Mouse (Mus musculus): ENCODE data around the gene Psap. TPM values are rescaled to one million over a fixed set of nuclear protein-coding genes. Genes with fewer than 3 reads are reported as not detected.
"Not testable (repeated sequence)": the region's sequence is repeated elsewhere in the genome, so short reads cannot be mapped to it uniquely, and the experiment has no call there.

The Psap gene
- polyA plus RNA-seq, 1 experiment: 665 TPM

GRCm38 (mm10) chr10:60245041-60245440, 32.4 kb upstream of the Psap start:
- Histone ChIP-seq H3K4me1 (ENCODE audit: control insufficient read depth, insufficient read depth, low read length) (no peaks in the 10 kb centered on the region), H3K4me3 (ENCODE audit: insufficient read depth, low read length) (no peak overlapping the region), H3K27ac (ENCODE audit: insufficient read depth, low read length) (no peak overlapping the region)
- TF ChIP-seq POLR2A (IDR thresholded peaks at IDR 0.05; ENCODE audit: low read depth, low read length) (no peak), CTCF (IDR thresholded peaks at IDR 0.05; ENCODE audit: borderline replicate concordance, insufficient read depth, low read length) (peak; percentile 89)

- no peak overlapping the region for H3K4me3 ChIP-seq (ENCODE audit: insufficient read depth, low read length)
- no peak overlapping the region for H3K27ac ChIP-seq (ENCODE audit: insufficient read depth, low read length)
- no peaks in the 10 kb centered on the region for H3K4me1 ChIP-seq (ENCODE audit: control insufficient read depth, insufficient read depth, low read length)
- TF ChIP-seq POLR2A (IDR thresholded peaks at IDR 0.05; ENCODE audit: low read depth, low read length): no peak
- no peak for TF ChIP-seq CTCF (IDR thresholded peaks at IDR 0.05; ENCODE audit: borderline replicate concordance, insufficient read depth, low read length)
Measured at GRCm38 (mm10) chr10:60245635-60246034, 31.8 kb upstream of the Psap start.

- Histone ChIP-seq H3K27ac (ENCODE audit: insufficient read depth, low read length) (no peak overlapping the region), H3K4me3 (ENCODE audit: insufficient read depth, low read length) (no peak overlapping the region), H3K4me1 (ENCODE audit: control insufficient read depth, insufficient read depth, low read length) (no peaks in the 10 kb centered on the region)
- TF ChIP-seq CTCF (IDR thresholded peaks at IDR 0.05; ENCODE audit: borderline replicate concordance, insufficient read depth, low read length) (no peak), POLR2A (IDR thresholded peaks at IDR 0.05; ENCODE audit: low read depth, low read length) (no peak)
Measured at GRCm38 (mm10) chr10:60246519-60246918, 30.9 kb upstream of the Psap start.

GRCm38 (mm10) chr10:60248345-60248744, 29.1 kb upstream of the Psap start:
- not testable (repeated sequence) for H3K27ac ChIP-seq (ENCODE audit: insufficient read depth, low read length); H3K4me1 ChIP-seq (ENCODE audit: control insufficient read depth, insufficient read depth, low read length); H3K4me3 ChIP-seq (ENCODE audit: insufficient read depth, low read length)

GRCm38 (mm10) chr10:60250426-60250965, 26.9 kb upstream of the Psap start:
- no peak overlapping the region for H3K27ac ChIP-seq (ENCODE audit: insufficient read depth, low read length)
- H3K4me3 ChIP-seq (ENCODE audit: insufficient read depth, low read length): no peak overlapping the region
- H3K4me1 ChIP-seq (ENCODE audit: control insufficient read depth, insufficient read depth, low read length): no peaks in the 10 kb centered on the region
- no peak for TF ChIP-seq POLR2A (IDR thresholded peaks at IDR 0.05; ENCODE audit: low read depth, low read length)
- no peak for TF ChIP-seq CTCF (IDR thresholded peaks at IDR 0.05; ENCODE audit: borderline replicate concordance, insufficient read depth, low read length)

GRCm38 (mm10) chr10:60252187-60252586, 25.2 kb upstream of the Psap start:
- H3K27ac ChIP-seq (ENCODE audit: insufficient read depth, low read length): no peak overlapping the region
- H3K4me1 ChIP-seq (ENCODE audit: control insufficient read depth, insufficient read depth, low read length): no peaks in the 10 kb centered on the region
- no peak overlapping the region for H3K4me3 ChIP-seq (ENCODE audit: insufficient read depth, low read length)
- no peak for TF ChIP-seq CTCF (IDR thresholded peaks at IDR 0.05; ENCODE audit: borderline replicate concordance, insufficient read depth, low read length)
- no peak for TF ChIP-seq POLR2A (IDR thresholded peaks at IDR 0.05; ENCODE audit: low read depth, low read length)

- Histone ChIP-seq H3K27ac (ENCODE audit: insufficient read depth, low read length) (no peak overlapping the region), H3K4me3 (ENCODE audit: insufficient read depth, low read length) (no peak overlapping the region), H3K4me1 (ENCODE audit: control insufficient read depth, insufficient read depth, low read length) (no peaks in the 10 kb centered on the region)
- TF ChIP-seq CTCF (IDR thresholded peaks at IDR 0.05; ENCODE audit: borderline replicate concordance, insufficient read depth, low read length): no peak
- no peak for TF ChIP-seq POLR2A (IDR thresholded peaks at IDR 0.05; ENCODE audit: low read depth, low read length)
Measured at GRCm38 (mm10) chr10:60252606-60253005, 24.8 kb upstream of the Psap start.

- TF ChIP-seq POLR2A (IDR thresholded peaks at IDR 0.05; ENCODE audit: low read depth, low read length): no peak
- TF ChIP-seq CTCF (IDR thresholded peaks at IDR 0.05; ENCODE audit: borderline replicate concordance, insufficient read depth, low read length): no peak
- H3K27ac ChIP-seq (ENCODE audit: insufficient read depth, low read length): no peak overlapping the region
- H3K4me1 ChIP-seq (ENCODE audit: control insufficient read depth, insufficient read depth, low read length): no peaks in the 10 kb centered on the region
- H3K4me3 ChIP-seq (ENCODE audit: insufficient read depth, low read length): no peak overlapping the region
Measured at GRCm38 (mm10) chr10:60256088-60256487, 21.3 kb upstream of the Psap start.

GRCm38 (mm10) chr10:60257261-60257825, 20.1 kb upstream of the Psap start:
- Histone ChIP-seq H3K4me1 (ENCODE audit: control insufficient read depth, insufficient read depth, low read length) (no peaks in the 10 kb centered on the region), H3K4me3 (ENCODE audit: insufficient read depth, low read length) (no peak overlapping the region), H3K27ac (ENCODE audit: insufficient read depth, low read length) (no peak overlapping the region)
- TF ChIP-seq POLR2A (IDR thresholded peaks at IDR 0.05; ENCODE audit: low read depth, low read length) (no peak), CTCF (IDR thresholded peaks at IDR 0.05; ENCODE audit: borderline replicate concordance, insufficient read depth, low read length) (no peak)

GRCm38 (mm10) chr10:60260557-60261294, 16.7 kb upstream of the Psap start:
- no peak for TF ChIP-seq CTCF (IDR thresholded peaks at IDR 0.05; ENCODE audit: borderline replicate concordance, insufficient read depth, low read length)
- TF ChIP-seq POLR2A (IDR thresholded peaks at IDR 0.05; ENCODE audit: low read depth, low read length): no peak
- Histone ChIP-seq H3K4me1 (ENCODE audit: control insufficient read depth, insufficient read depth, low read length) (no peaks in the 10 kb centered on the region), H3K27ac (ENCODE audit: insufficient read depth, low read length) (no peak overlapping the region), H3K4me3 (ENCODE audit: insufficient read depth, low read length) (no peak overlapping the region)

Measured in embryonic fibroblast, embryonic 13.5 days (primary cell).